Mouse (Mus musculus) limb, embryonic 10.5 days (tissue): Measurements from ENCODE around the gene Zfp428. TPM values are rescaled to one million over a fixed set of nuclear protein-coding genes. Genes with fewer than 3 reads are reported as not detected.

Source experiments
- DNase-seq: peaks from one replicate; pipeline ENCODE4 v3.0.0-alpha.2; 2017; ENCODE audit warnings: low spot score
- H3K27ac ChIP-seq: fragments of 300-500 bp; sonication (generic); 2 replicates; pipeline ENCODE4 v1.5.1; 2016; ENCODE audit warnings: mild to moderate bottlenecking
- H3K27me3 ChIP-seq: fragments of 300-500 bp; sonication (generic); 2 replicates; pipeline ENCODE4 v1.6.1; 2016; ENCODE audit warnings: low read depth, mild to moderate bottlenecking; ENCODE audit not compliant: poor library complexity, severe bottlenecking
- H3K36me3 ChIP-seq: fragments of 300-500 bp; sonication (generic); 2 replicates; pipeline ENCODE4 v1.6.1; 2016; ENCODE audit warnings: mild to moderate bottlenecking, moderate library complexity
- H3K4me1 ChIP-seq: fragments of 300-500 bp; sonication (generic); 2 replicates; pipeline ENCODE4 v1.6.1; 2016
- H3K4me3 ChIP-seq: fragments of 300-500 bp; sonication (generic); 2 replicates; pipeline ENCODE4 v1.5.1; 2016; ENCODE audit warnings: mild to moderate bottlenecking, moderate library complexity
- H3K9me3 ChIP-seq: fragments of 300-500 bp; sonication (generic); replicated peaks from 2 replicates; pipeline ENCODE4 v1.6.1; 2016; ENCODE audit warnings: mild to moderate bottlenecking
- WGBS: fragments of 180-500 bp; shearing (Covaris S2); methylation state at CpG from one replicate; pipeline ENCODE4 v1.1.7; 2016; 5-methylcytosine and 5-hydroxymethylcytosine counted together
- polyA plus RNA-seq: library from polyadenylated mRNA; unstranded; fragments of >200 nt; fragmentation: Nextera tagmentation; extraction: Ambion mirVana; gene quantifications from 2 replicates; pipeline ENCODE4 v1.2.1, GENCODE M21; 2016

Gene Zfp428
- polyA plus RNA-seq, 1 experiment from 2014 or later = 107 TPM

DNA sequence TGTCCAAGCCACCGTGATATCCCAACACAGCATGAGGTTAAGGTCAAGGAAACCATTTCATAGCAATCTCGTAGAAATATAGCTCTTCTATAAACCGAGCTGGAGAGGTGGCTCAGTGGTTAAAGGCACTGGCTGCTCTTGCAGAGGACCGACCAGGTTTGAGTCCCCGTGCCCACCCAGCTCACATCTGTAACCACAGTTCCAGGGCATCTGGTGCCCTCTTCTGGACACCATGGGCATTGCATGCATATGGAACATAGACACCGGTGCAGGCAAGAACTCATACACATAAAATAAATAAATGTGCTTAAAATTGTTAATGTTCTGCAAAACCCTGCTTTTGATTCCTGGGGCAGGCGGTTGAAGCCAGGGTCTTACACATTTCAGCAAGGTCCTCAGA lies 33.9 kb upstream of the Zfp428 start:
- 0 out of 2 replicates have a peak, but pooled peaks cover 2% of the 10 kb centered on the region for H3K36me3 ChIP-seq
- WGBS = 80% methylated on average over 7 of the region's 7 CpGs
- no peaks in the 10 kb centered on the region; the same call in 1 of the 2 replicates for H3K9me3 ChIP-seq
- no peak overlapping the region for H3K27ac ChIP-seq
- peaks cover 6% of the 10 kb centered on the region; the same call in 1 of the 2 replicates for H3K4me1 ChIP-seq
- H3K27me3 ChIP-seq = no peaks in the 10 kb centered on the region
- peak; percentile 48 for DNase-seq
- H3K4me3 ChIP-seq = no peak overlapping the region

DNA sequence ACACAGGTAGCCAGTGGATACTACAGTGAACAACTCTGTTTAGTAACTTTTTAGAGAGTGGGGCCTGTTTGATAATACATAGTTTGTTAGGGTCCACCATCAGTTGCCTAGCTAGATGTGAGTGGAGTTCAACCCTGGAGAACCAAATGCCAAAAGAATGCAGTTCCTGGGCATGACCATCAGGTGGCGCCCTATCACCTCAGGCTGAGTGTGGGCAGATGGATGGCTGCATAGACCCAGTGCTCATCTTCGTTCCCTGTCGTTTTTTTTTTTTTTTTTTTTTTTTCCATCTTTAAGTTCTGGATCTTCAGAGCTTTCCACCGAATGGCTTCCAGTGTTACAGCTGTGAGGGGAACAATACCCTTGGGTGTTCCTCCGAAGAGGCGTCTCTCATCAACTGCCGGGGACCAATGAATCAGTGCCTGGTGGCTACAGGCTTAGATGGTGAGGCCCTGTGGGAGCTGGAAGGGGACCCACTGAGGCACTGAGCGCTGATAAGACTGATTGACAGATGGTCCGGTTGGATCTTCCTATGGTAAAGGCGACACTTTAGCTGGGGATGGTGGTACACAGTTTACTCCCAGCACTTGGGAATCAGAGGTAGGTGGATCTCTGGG lies 32.8 kb upstream of the Zfp428 start:
- peak; percentile 78 for DNase-seq
- Histone ChIP-seq H3K9me3 (no peaks in the 10 kb centered on the region; the same call in 1 of the 2 replicates), H3K36me3 (0 out of 2 replicates have a peak, but pooled peaks cover 1% of the 10 kb centered on the region), H3K4me1 (peaks cover 6% of the 10 kb centered on the region; the same call in 1 of the 2 replicates), H3K27me3 (peaks cover 5% of the 10 kb centered on the region; the same call in 1 of the 2 replicates), H3K4me3 (no peak overlapping the region), H3K27ac (no peak overlapping the region)
- WGBS = 51% methylated on average over 10 of the region's 10 CpGs

DNA sequence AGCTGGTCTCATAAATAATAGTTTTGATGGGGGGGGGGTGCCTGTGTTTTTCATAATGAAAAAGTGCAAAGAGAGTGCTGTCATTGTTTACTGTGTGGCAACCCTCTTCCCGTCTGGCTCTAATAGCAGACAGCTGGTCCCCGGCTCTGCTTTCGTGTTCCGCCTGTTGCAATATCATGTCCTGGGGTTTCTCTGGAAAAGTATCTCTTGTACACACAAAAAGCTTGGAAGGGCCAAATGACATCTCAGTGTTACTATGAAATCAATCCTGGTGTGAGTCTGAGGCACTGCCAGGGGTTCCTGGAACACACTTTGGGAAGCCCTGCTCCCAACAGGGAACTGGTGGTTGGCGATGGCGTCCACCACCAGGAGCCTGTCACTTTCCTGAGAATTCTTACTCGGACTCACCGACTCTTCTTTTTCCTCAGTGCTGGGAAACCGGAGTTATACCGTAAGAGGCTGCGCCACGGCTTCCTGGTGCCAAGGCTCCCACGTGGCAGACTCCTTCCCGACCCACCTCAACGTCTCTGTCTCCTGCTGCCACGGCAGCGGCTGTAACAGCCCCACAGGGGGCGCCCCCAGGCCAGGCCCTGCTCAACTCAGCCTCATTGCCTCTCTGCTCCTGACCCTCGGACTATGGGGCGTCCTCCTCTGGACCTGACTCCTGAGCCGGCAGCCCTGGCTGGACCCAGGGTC lies 31.8 kb upstream of the Zfp428 start:
- peaks cover 15% of the 10 kb centered on the region for H3K27me3 ChIP-seq
- DNase-seq = peak; percentile 40
- H3K4me1 ChIP-seq = peaks cover 6% of the 10 kb centered on the region; the same call in 1 of the 2 replicates
- H3K4me3 ChIP-seq = no peak overlapping the region
- 41% methylated on average over 21 of the region's 21 CpGs for WGBS
- no peak overlapping the region for H3K27ac ChIP-seq
- no peaks in the 10 kb centered on the region; the same call in 1 of the 2 replicates for H3K9me3 ChIP-seq
- no peaks in the 10 kb centered on the region for H3K36me3 ChIP-seq

DNA sequence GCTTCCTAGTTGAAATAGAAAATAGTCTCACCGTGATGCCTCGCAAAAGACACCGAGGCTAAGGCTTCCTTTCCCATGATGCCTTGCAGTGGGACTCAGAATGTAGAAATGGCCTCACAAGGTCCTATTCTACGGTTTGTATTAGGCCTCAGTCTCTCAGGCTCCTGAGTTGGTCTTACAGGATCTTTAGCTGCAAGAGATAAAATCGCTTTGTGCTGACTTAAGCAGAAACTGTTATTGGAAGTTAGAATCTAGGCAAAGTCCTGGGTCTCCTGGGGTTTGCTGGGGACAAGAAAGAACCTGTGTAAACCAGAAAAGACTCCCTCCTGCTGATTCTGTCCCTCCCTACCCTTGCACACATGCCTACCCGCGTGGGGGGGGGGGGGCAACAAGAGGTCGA lies 30.5 kb upstream of the Zfp428 start:
- no peaks in the 10 kb centered on the region for H3K36me3 ChIP-seq
- WGBS = 83% methylated on average over 8 of the region's 8 CpGs
- peaks cover 13% of the 10 kb centered on the region for H3K4me1 ChIP-seq
- H3K27ac ChIP-seq = no peak overlapping the region
- no peak overlapping the region for H3K4me3 ChIP-seq
- no peak for DNase-seq
- peaks cover 28% of the 10 kb centered on the region for H3K27me3 ChIP-seq
- H3K9me3 ChIP-seq = no peaks in the 10 kb centered on the region

DNA sequence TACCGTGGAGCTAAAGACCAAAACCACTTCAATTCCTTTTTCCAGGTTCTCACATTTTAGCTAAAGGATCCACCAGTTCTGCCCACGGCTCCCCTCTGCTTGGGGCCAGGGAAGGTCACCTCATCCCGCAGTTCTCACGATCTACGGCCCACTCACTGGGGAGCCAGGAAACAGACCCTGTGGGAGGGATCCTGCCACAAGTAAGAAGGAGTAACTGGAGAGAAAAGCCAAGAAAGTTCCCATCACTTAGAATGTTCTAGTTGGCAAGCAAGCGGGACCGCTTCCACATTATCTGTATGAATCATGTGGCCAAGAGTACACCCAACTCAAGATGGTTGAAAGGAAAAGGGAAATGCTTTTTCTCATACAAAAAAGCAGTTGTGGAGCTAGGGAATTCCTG lies 29.9 kb upstream of the Zfp428 start:
- 92% methylated on average over 7 of the region's 7 CpGs for WGBS
- Histone ChIP-seq H3K4me3 (no peak overlapping the region), H3K9me3 (no peaks in the 10 kb centered on the region), H3K36me3 (no peaks in the 10 kb centered on the region), H3K27me3 (peaks cover 34% of the 10 kb centered on the region), H3K27ac (no peak overlapping the region), H3K4me1 (peaks cover 17% of the 10 kb centered on the region)
- DNase-seq = no peak

DNA sequence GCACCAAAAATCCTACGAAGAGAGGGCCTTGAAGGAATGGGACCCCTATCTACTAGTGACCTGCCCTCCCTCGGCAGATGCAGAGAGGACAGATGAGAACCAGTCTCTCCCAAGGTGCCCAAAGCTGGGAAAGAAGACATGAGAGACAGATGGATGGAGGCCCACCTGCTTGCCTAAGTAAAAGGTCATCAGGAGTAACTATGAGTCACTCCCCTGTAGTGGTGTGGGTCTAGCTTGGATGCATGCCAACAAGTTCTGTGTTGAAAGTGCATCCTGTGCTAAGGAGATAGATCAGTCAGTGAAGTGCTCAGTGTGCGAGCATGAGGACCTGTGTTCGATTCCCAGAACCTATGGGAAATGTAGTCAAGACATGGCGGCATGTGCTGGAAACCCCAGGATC lies 27.9 kb upstream of the Zfp428 start:
- Histone ChIP-seq H3K36me3 (no peaks in the 10 kb centered on the region), H3K27me3 (peaks cover 54% of the 10 kb centered on the region), H3K27ac (no peak overlapping the region), H3K9me3 (no peaks in the 10 kb centered on the region), H3K4me1 (peaks cover 25% of the 10 kb centered on the region), H3K4me3 (no peak overlapping the region)
- WGBS = 90% methylated on average over 5 of the region's 5 CpGs
- no peak for DNase-seq

DNA sequence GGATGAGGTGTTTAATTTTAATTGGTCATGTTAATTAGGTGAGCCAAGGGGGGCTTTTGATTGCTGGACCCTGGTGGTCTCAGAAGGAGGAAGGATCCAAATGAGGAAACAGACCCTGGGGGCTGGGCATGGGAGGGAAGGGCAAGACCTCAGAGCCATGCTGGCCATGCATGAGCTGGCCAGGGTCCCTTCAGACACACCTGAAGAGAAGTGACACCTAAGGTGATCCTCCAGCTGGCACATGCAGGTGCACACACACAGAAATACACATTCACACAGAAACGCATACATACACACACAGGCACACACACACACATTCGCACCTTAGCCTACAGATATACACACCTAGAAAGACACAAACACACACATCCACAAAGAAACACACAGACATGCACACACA lies 27.1 kb upstream of the Zfp428 start:
- no peaks in the 10 kb centered on the region for H3K36me3 ChIP-seq
- H3K4me1 ChIP-seq = peaks cover 25% of the 10 kb centered on the region
- H3K27me3 ChIP-seq = peaks cover 62% of the 10 kb centered on the region
- WGBS = 95% methylated on average over 2 of the region's 2 CpGs
- H3K27ac ChIP-seq = no peak overlapping the region
- DNase-seq = no peak
- no peaks in the 10 kb centered on the region for H3K9me3 ChIP-seq
- H3K4me3 ChIP-seq = no peak overlapping the region

DNA sequence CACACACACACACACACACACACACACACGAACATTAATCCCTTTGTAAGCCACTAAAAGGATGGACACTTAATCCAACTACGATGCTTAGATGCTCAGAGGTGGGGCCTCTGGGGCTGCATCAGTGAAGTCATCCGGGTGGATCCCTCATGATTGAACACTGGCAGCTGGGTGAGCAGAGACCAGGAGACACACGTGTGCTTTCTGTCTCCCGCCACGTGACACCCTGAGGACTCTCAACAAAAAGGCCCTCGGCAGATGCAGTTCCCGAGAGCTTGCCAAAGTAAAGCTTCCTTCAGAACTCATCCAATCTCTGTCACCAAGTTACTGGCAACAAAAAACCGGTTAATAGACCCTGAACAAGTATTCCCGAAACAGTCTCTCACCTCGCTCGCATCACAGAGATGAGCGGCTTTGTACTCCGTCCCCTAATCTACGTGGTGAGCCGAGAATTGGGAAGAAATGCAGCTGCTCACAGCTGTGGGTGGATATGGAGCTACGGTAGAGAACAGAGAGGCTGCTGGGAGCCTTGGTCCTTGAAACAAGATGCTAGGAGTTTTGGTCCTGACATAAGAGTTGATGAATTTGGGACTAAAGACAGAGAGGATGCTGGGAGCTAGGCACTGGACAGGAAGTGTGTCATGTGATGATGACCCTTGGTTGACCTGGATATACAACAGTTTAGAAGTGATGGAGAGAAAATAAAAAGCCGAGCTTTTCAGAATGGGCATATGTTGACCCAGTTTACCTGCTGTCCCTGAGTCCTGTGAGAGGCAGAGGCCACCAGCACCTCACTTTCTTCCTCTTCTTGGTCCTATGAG lies 26.5 kb upstream of the Zfp428 start:
- no peaks in the 10 kb centered on the region for H3K36me3 ChIP-seq
- peaks cover 19% of the 10 kb centered on the region for H3K4me1 ChIP-seq
- whole genome bisulfite sequencing = 65% methylated on average over 18 of the region's 18 CpGs
- H3K9me3 ChIP-seq = no peaks in the 10 kb centered on the region
- H3K27me3 ChIP-seq = peaks cover 67% of the 10 kb centered on the region
- H3K27ac ChIP-seq = no peak overlapping the region
- no peak for DNase-seq
- H3K4me3 ChIP-seq = peak overlapping the region; percentile 84; the same call in 1 of the 2 replicates

DNA sequence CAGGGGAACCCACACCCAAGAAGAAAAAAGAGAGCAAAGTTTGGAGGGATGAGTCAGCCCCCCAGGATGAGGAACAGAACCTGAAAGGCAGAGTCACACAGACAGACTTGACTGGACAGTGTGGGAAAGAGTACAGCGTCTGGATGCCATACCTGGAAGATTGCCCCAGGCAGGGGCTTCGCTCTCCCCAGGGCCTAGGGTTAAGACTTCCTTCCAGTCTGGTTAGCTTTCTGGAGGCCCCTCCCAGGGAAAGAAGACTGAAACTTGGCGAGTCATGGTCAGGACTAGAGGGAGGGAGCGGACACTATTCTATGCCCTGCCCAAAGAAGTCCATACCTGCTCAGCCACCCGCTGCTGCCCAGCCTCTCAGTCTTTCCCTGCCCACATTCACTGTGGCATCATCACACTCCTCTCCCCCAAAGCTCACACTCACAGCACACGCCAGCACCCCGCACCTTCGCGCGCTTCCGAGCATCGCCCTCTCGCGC lies 25.8 kb upstream of the Zfp428 start:
- Histone ChIP-seq H3K27ac (peak overlapping the region; percentile 82), H3K4me3 (peak overlapping the region; percentile 84), H3K27me3 (peaks cover 74% of the 10 kb centered on the region), H3K9me3 (no peaks in the 10 kb centered on the region), H3K4me1 (peaks cover 19% of the 10 kb centered on the region), H3K36me3 (no peaks in the 10 kb centered on the region)
- 13% methylated on average over 14 of the region's 14 CpGs for WGBS
- DNase-seq = no peak

DNA sequence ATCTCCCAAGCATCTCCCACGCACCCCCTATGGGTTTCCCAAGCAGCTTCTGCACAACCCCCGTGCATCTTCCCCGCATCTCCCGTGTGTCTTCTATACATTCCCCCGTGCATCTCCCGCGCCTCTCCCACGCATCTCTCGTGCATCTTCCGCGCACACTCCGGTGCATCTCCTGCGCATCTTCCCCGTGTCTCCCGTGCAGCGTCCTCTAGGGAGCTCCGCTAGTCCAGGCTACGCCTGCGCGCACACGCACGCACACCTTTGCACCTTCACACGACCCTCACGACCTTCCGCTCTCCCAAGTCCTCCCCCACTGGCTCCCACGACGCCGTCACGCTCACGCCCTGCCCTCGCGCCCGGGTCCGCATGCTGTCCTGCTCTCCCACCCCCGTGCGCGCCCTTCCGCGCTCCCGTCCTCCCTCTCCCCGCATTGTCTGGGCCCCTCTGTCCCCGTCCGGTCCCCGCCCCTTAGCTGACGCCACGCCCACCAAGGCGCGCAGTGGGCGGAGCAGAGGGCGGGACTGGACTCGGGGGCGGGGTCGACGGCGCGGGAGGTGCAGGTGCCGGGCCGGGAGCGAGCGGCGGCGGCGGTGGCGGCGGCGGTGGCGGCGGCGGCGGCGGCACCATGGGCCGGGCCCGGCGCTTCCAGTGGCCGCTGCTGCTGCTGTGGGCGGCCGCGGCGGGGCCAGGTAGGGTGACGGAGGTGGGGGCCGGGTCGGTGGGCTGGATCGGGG lies 25.2 kb upstream of the Zfp428 start, which contains the start of gene Cadm4:
Gene Cadm4 (plus strand): TSS at position 550 of the 734 bp plus-strand sequence.
- H3K27me3 ChIP-seq = peaks cover 78% of the 10 kb centered on the region
- H3K27ac ChIP-seq = peak within 1 kb of the TSS; percentile 82
- H3K9me3 ChIP-seq = no peaks in the 10 kb centered on the region
- peaks cover 26% of the 10 kb centered on the region for H3K4me1 ChIP-seq
- under 1% methylated on average over 78 of the region's 83 CpGs for WGBS
- peak within 1 kb of the TSS; percentile 84 for H3K4me3 ChIP-seq
- peak; percentile 95 for DNase-seq
- no peaks in the 10 kb centered on the region for H3K36me3 ChIP-seq

DNA sequence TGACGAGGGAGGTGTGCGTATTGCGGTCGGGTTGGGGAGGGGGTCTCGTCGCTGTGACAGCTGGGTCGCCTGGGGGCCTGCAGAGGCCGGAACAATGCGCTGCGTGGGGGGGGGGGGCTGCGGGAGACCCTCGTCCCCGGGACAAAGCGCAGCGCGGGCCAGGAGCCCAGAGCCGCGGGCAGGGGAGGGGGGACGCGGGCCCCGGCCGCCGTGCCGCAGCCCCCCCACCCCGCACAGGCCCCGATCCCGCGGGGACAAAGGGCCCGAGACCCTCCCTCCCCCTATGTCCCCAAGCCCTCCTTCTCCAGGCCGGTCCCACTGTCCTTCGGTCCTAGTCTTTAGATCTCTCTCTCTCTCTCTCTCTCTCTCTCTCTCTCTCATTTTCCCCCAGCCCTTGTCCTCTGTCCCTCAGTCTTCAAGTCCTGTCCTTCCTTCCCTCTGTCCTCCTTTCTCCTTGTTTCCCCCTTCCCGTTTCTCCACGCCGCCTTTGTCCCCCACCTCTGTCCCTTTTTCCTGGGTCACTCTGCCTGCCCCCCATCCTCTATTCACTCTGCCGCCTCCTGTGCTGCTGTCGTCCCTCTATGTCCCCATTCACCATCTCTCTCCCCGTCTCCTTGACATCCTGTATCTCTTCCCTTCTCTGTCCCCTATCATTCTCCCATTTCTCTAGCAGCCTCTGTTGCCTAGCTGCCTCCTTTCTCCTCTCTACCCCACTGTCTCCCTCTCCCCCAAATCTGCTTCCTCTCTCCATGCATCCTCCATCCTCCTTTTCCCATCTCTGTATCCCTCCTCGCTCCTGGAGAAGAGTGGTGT lies 24.4 kb upstream of the Zfp428 start:
- no peak for DNase-seq
- Histone ChIP-seq H3K36me3 (no peaks in the 10 kb centered on the region), H3K9me3 (no peaks in the 10 kb centered on the region), H3K27me3 (peaks cover 78% of the 10 kb centered on the region), H3K4me1 (peaks cover 31% of the 10 kb centered on the region), H3K4me3 (peak overlapping the region; percentile 84), H3K27ac (peak overlapping the region; percentile 82)
- WGBS = 3% methylated on average over 22 of the region's 38 CpGs
